Mouse (Mus musculus): Measurements from ENCODE around the gene Gm45799.

DNA sequence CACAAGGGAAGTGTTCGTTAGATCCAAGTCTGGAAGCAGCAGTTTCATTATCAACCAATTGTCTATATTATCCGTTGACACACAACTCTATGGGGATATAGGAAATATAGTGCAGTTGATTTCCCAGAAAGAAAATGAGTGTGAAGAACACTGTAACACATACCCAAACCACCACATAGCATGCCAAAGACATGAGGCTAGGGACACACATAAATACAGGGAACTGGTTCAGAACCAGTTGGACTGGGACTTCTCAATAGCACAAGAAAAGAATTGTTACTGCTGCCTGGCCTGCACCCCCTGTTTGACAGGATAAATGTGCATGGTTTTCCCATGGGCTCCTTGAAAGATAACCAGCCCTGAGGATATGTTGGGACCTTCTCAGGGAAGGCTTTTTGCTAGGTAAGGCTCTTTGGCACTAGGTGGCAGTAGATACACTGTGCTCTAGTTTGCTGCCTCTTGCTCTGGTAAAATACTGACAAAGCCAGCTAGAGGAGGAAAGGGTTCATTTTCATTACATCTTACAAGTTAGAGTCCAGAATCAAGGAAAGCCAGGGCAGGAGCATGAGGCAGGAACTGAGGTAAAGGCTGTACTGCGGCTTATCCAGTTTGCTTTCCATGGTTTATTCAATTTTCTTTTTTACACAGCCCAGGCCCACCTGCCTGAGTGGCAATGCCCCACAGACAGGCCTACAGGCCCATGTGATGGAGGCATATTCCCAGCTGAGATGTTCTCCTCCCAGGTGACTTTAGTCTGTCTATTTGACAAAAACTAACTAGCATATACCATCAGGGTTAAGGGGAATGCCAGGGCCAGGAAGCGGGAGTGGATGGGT lies 86.0 kb downstream of the Gm45799 start:
- TF ChIP-seq BHLHE40 (IDR thresholded peaks at IDR 0.05; ENCODE audit: borderline replicate concordance, low read depth, low read length): no peak
- no peak for TF ChIP-seq MYC (IDR thresholded peaks at IDR 0.05; ENCODE audit: low read depth, low read length)
- no peak for TF ChIP-seq RCOR1 (IDR thresholded peaks at IDR 0.05; ENCODE audit: low read depth, low read length)
- peak; percentile 53 to 85 (median 80) for TF ChIP-seq CTCF (IDR thresholded peaks at IDR 0.05 in 2 of 3, conservative IDR thresholded peaks at IDR 0.05 in 1 of 3; ENCODE audit: control insufficient read depth in 1 of 3, insufficient read depth in 1 of 3, low read depth in 2 of 3, low read length in 3 of 3, poor library complexity in 1 of 3, severe bottlenecking in 1 of 3)
- TF ChIP-seq POLR2AphosphoS2 (IDR thresholded peaks at IDR 0.05; ENCODE audit: low read length): no peak
- no peak for TF ChIP-seq POLR2A (IDR thresholded peaks at IDR 0.05; ENCODE audit: control insufficient read depth in 1 of 2, insufficient read depth in 1 of 2, low read depth in 1 of 2, low read length in 2 of 2, poor library complexity in 1 of 2)
- TF ChIP-seq MAZ (IDR thresholded peaks at IDR 0.05; ENCODE audit: low read depth, low read length): no peak
- TF ChIP-seq KAT2A (conservative IDR thresholded peaks at IDR 0.05; ENCODE audit: low read depth, low read length): no peak
